Comparison of ENCODE assay signal across 8 mouse cellular contexts in genomic region chr11:54801791-54802558, GRCm38 (mm10). TPM values are rescaled to one million over a fixed set of nuclear protein-coding genes. Genes with fewer than 3 reads are reported as not detected.
DNase-seq lines count a peak whose midpoint lies in the region; ATAC-seq and TF ChIP-seq lines count a peak whose summit lies in the region.

No protein-coding gene starts in this region.

- peak overlapping the region; percentile 63 for H3K27ac ChIP-seq in kidney, adult 2 months (ENCODE audit: insufficient read depth, low read depth, low read length)
- no peak overlapping the region for H3K27ac ChIP-seq in kidney, embryonic 15.5 days
- H3K27ac ChIP-seq in heart, embryonic 10.5 days, result no peak overlapping the region
- no peak overlapping the region for H3K27ac ChIP-seq in liver, embryonic 14.5 days
- H3K27ac ChIP-seq in forebrain, embryonic 11.5 days (ENCODE audit: low read depth, low read length), result no peak overlapping the region
- no peak overlapping the region for H3K27ac ChIP-seq in hindbrain, embryonic 11.5 days (ENCODE audit: low read depth, low read length)
- no peak overlapping the region for H3K27ac ChIP-seq in neural tube, embryonic 15.5 days (replicated peaks)

- no peak overlapping the region for H3K4me3 ChIP-seq in kidney, adult 2 months (ENCODE audit: insufficient read depth, low read depth, low read length)
- no peak overlapping the region for H3K4me3 ChIP-seq in kidney, embryonic 15.5 days (replicated peaks)
- no peak overlapping the region for H3K4me3 ChIP-seq in heart, embryonic 10.5 days
- no peak overlapping the region for H3K4me3 ChIP-seq in liver, embryonic 14.5 days (ENCODE audit: insufficient read depth in 1 of 2, low read depth in 2 of 2, low read length in 2 of 2)
- H3K4me3 ChIP-seq in forebrain, embryonic 11.5 days (ENCODE audit: low read depth, low read length), result no peak overlapping the region
- no peak overlapping the region for H3K4me3 ChIP-seq in hindbrain, embryonic 11.5 days (ENCODE audit: low read depth, low read length)
- no peak overlapping the region for H3K4me3 ChIP-seq in neural tube, embryonic 15.5 days (replicated peaks)

- no peaks in the 10 kb centered on the region for H3K36me3 ChIP-seq in kidney, adult 2 months (ENCODE audit: control insufficient read depth, insufficient read depth, low read length)
- no peaks in the 10 kb centered on the region for H3K36me3 ChIP-seq in kidney, embryonic 15.5 days
- H3K36me3 ChIP-seq in heart, embryonic 10.5 days, result no peaks in the 10 kb centered on the region
- H3K36me3 ChIP-seq in liver, embryonic 14.5 days (replicated peaks; ENCODE audit: control insufficient read depth, insufficient read depth, low read depth), result no peaks in the 10 kb centered on the region
- H3K36me3 ChIP-seq in forebrain, embryonic 11.5 days (ENCODE audit: control insufficient read depth, insufficient read depth, low read length), result no peaks in the 10 kb centered on the region
- H3K36me3 ChIP-seq in hindbrain, embryonic 11.5 days (ENCODE audit: control insufficient read depth, insufficient read depth, low read length), result no peaks in the 10 kb centered on the region
- H3K36me3 ChIP-seq in neural tube, embryonic 15.5 days, result no peaks in the 10 kb centered on the region

- H3K27me3 ChIP-seq in kidney, adult 2 months (replicated peaks; ENCODE audit: control insufficient read depth, insufficient read depth, low read length), result no peaks in the 10 kb centered on the region
- H3K27me3 ChIP-seq in kidney, embryonic 15.5 days, result no peaks in the 10 kb centered on the region
- 0 out of 2 replicates have a peak, but pooled peaks cover 2% of the 10 kb centered on the region for H3K27me3 ChIP-seq in heart, embryonic 10.5 days (ENCODE audit: insufficient read depth, poor library complexity, severe bottlenecking)
- no peaks in the 10 kb centered on the region for H3K27me3 ChIP-seq in liver, embryonic 14.5 days (ENCODE audit: control insufficient read depth, insufficient read depth, low read length)
- H3K27me3 ChIP-seq in forebrain, embryonic 11.5 days (ENCODE audit: control insufficient read depth, insufficient read depth, low read length), result no peaks in the 10 kb centered on the region
- no peaks in the 10 kb centered on the region for H3K27me3 ChIP-seq in hindbrain, embryonic 11.5 days (ENCODE audit: control insufficient read depth, insufficient read depth, low read length)
- no peaks in the 10 kb centered on the region for H3K27me3 ChIP-seq in neural tube, embryonic 15.5 days (replicated peaks)

- H3K4me2 ChIP-seq in kidney, embryonic 15.5 days, result no peak overlapping the region
- H3K4me2 ChIP-seq in liver, embryonic 14.5 days (ENCODE audit: low read depth), result no peak overlapping the region
- H3K4me2 ChIP-seq in forebrain, embryonic 11.5 days (ENCODE audit: low read depth, low read length, severe bottlenecking), result no peak overlapping the region
- H3K4me2 ChIP-seq in hindbrain, embryonic 11.5 days (replicated peaks; ENCODE audit: low read depth, low read length), result no peak overlapping the region
- H3K4me2 ChIP-seq in neural tube, embryonic 15.5 days, result no peak overlapping the region

- H3K9ac ChIP-seq in kidney, embryonic 15.5 days, result no peak overlapping the region
- H3K9ac ChIP-seq in liver, embryonic 14.5 days (replicated peaks), result no peak overlapping the region
- no peak overlapping the region for H3K9ac ChIP-seq in forebrain, embryonic 11.5 days (ENCODE audit: low read length)
- H3K9ac ChIP-seq in hindbrain, embryonic 11.5 days (ENCODE audit: low read depth, low read length), result no peak overlapping the region
- H3K9ac ChIP-seq in neural tube, embryonic 15.5 days (replicated peaks), result no peak overlapping the region

- H3K9me3 ChIP-seq in kidney, embryonic 15.5 days (replicated peaks), result no peaks in the 10 kb centered on the region
- peaks cover 3% of the 10 kb centered on the region; the same call in 1 of the 2 replicates for H3K9me3 ChIP-seq in heart, embryonic 10.5 days
- H3K9me3 ChIP-seq in liver, embryonic 14.5 days (ENCODE audit: control insufficient read depth, low read length), result no peaks in the 10 kb centered on the region
- no peaks in the 10 kb centered on the region for H3K9me3 ChIP-seq in forebrain, embryonic 11.5 days (ENCODE audit: control insufficient read depth, low read length)
- H3K9me3 ChIP-seq in hindbrain, embryonic 11.5 days (ENCODE audit: control insufficient read depth, low read length), result no peaks in the 10 kb centered on the region
- no peaks in the 10 kb centered on the region for H3K9me3 ChIP-seq in neural tube, embryonic 15.5 days (replicated peaks)

- no peak for ATAC-seq in kidney, embryonic 15.5 days (replicated peaks; ENCODE audit: low FRiP score)
- peak; percentile 51; the same call in 1 of the 2 replicates for ATAC-seq in liver, embryonic 14.5 days (ENCODE audit: insufficient read depth)
- no peak for ATAC-seq in forebrain, embryonic 11.5 days (replicated peaks; ENCODE audit: low FRiP score)
- no peak for ATAC-seq in hindbrain, embryonic 11.5 days (ENCODE audit: low FRiP score)
- ATAC-seq in neural tube, embryonic 15.5 days (ENCODE audit: low FRiP score), result no peak

- no peak for TF ChIP-seq POLR2A in kidney, adult 2 months (IDR thresholded peaks at IDR 0.05; ENCODE audit: low read depth, low read length)

- no peak for TF ChIP-seq CTCF in kidney, adult 2 months (conservative IDR thresholded peaks at IDR 0.05; ENCODE audit: insufficient read depth, insufficient read length, low read depth, low read length)
- no peak for TF ChIP-seq CTCF in liver, embryonic 14.5 days (IDR thresholded peaks at IDR 0.05; ENCODE audit: low read depth)

- H3K4me1 ChIP-seq in kidney, adult 2 months (ENCODE audit: control insufficient read depth, insufficient read depth, low read length), result no peaks in the 10 kb centered on the region
- 0 out of 2 replicates have a peak, but pooled peaks cover 3% of the 10 kb centered on the region for H3K4me1 ChIP-seq in kidney, embryonic 15.5 days
- H3K4me1 ChIP-seq in heart, embryonic 10.5 days, result no peaks in the 10 kb centered on the region
- peaks cover 0 to 4% of the 10 kb centered on the region in 2 experiments; a peak in 2 of 4 replicates for H3K4me1 ChIP-seq in liver, embryonic 14.5 days (replicated peaks; ENCODE audit: control insufficient read depth in 2 of 2, insufficient read depth in 2 of 2, low read length in 1 of 2)
- no peaks in the 10 kb centered on the region for H3K4me1 ChIP-seq in forebrain, embryonic 11.5 days (replicated peaks; ENCODE audit: control insufficient read depth, insufficient read depth, low read length)
- no peaks in the 10 kb centered on the region for H3K4me1 ChIP-seq in hindbrain, embryonic 11.5 days (replicated peaks; ENCODE audit: control insufficient read depth, insufficient read depth, low read length)
- H3K4me1 ChIP-seq in neural tube, embryonic 15.5 days, result no peaks in the 10 kb centered on the region

- 43% methylated on average over 6 of the region's 6 CpGs for WGBS in kidney, adult 2 months
- 65% methylated on average over 6 of the region's 6 CpGs for WGBS in kidney, embryonic 15.5 days
- whole genome bisulfite sequencing in heart, embryonic 10.5 days, result 59% methylated on average over 6 of the region's 6 CpGs
- 7% methylated on average over 6 of the region's 6 CpGs for WGBS in liver, embryonic 14.5 days (ENCODE audit: insufficient replicate concordance)
- WGBS in forebrain, embryonic 11.5 days, result 83% methylated on average over 6 of the region's 6 CpGs
- 79% methylated on average over 6 of the region's 6 CpGs for WGBS in hindbrain, embryonic 11.5 days
- WGBS in neural tube, embryonic 15.5 days, result 85% methylated on average over 6 of the region's 6 CpGs

- DNase-seq in kidney, adult 2 months, result peak; percentile 77
- peak; percentile 48 for DNase-seq in heart, embryonic 10.5 days (ENCODE audit: low spot score)
- peak in 1 of 3 experiments; percentile 33 for DNase-seq in liver, embryonic 14.5 days (ENCODE audit: low read depth in 3 of 3, low spot score in 3 of 3)
- DNase-seq in spleen, postnatal 36 days (ENCODE audit: low spot score in 2 of 2), result peak; percentile 84 to 87
- no peak for DNase-seq in forebrain, embryonic 11.5 days (ENCODE audit: low spot score)
- no peak for DNase-seq in hindbrain, embryonic 11.5 days (ENCODE audit: low spot score)

- TF ChIP-seq EP300 in liver, embryonic 14.5 days (IDR thresholded peaks at IDR 0.05; ENCODE audit: low read depth), result no peak

RNA-seq across cellular contexts. Expression of gene Cdc42se2, which starts 14.5 kb away (rescaled TPM):
- 26.5 and 30.6 TPM in 2 replicates for polyA plus RNA-seq in kidney, adult 2 months (2012; rRNA removed)
- polyA plus RNA-seq in kidney, embryonic 15.5 days (2015; fragmentation: Nextera tagmentation; extraction: Ambion mirVana), result 88.9 and 89.2 TPM in 2 replicates
- polyA plus RNA-seq in heart, embryonic 10.5 days (2016; fragmentation: Nextera tagmentation; extraction: Ambion mirVana), result 77.6 and 84.8 TPM in 2 replicates
- 9.0 and 9.2 TPM in 2 replicates for polyA plus RNA-seq in liver, embryonic 14.5 days (2012; rRNA removed)
- polyA plus RNA-seq in liver, embryonic 14.5 days (2014; fragmentation: Nextera tagmentation; extraction: Ambion mirVana), result 15.5 and 19.1 TPM in 2 replicates
- polyA plus RNA-seq in forebrain, embryonic 11.5 days (2014; fragmentation: Nextera tagmentation; extraction: Ambion mirVana), result 221 and 230 TPM in 2 replicates
- polyA plus RNA-seq in hindbrain, embryonic 11.5 days (2014; fragmentation: Nextera tagmentation; extraction: Ambion mirVana), result 245 and 257 TPM in 2 replicates
- polyA plus RNA-seq in neural tube, embryonic 15.5 days (2015; fragmentation: Nextera tagmentation; extraction: Ambion mirVana), result 120 and 130 TPM in 2 replicates

RNA-seq across cellular contexts. Expression of gene Lyrm7, which starts 58.7 kb away (rescaled TPM):
- 1.4 and 3.9 TPM in 2 replicates for polyA plus RNA-seq in kidney, adult 2 months (2012; rRNA removed)
- polyA plus RNA-seq in kidney, embryonic 15.5 days (2015; fragmentation: Nextera tagmentation; extraction: Ambion mirVana), result 5.3 and 8.6 TPM in 2 replicates
- polyA plus RNA-seq in heart, embryonic 10.5 days (2016; fragmentation: Nextera tagmentation; extraction: Ambion mirVana), result 11.8 and 17.9 TPM in 2 replicates
- polyA plus RNA-seq in liver, embryonic 14.5 days (2012; rRNA removed), result 1.8 and 2.0 TPM in 2 replicates
- 5.4 and 6.4 TPM in 2 replicates for polyA plus RNA-seq in liver, embryonic 14.5 days (2014; fragmentation: Nextera tagmentation; extraction: Ambion mirVana)
- polyA plus RNA-seq in forebrain, embryonic 11.5 days (2014; fragmentation: Nextera tagmentation; extraction: Ambion mirVana), result 6.4 and 8.6 TPM in 2 replicates
- polyA plus RNA-seq in hindbrain, embryonic 11.5 days (2014; fragmentation: Nextera tagmentation; extraction: Ambion mirVana), result 9.7 and 11.2 TPM in 2 replicates
- polyA plus RNA-seq in neural tube, embryonic 15.5 days (2015; fragmentation: Nextera tagmentation; extraction: Ambion mirVana), result 10.5 and 11.8 TPM in 2 replicates

Comparison
In these comparisons a context has a peak if more than half of its experiments do, and no peak if none do; other contexts are left out.
1. DNase-seq: peak in kidney, adult 2 months (single experiment), heart, embryonic 10.5 days (single experiment) and spleen, postnatal 36 days (2 of 2); none in forebrain, embryonic 11.5 days (single experiment) and hindbrain, embryonic 11.5 days (single experiment).